Mouse (Mus musculus) hindbrain, embryonic 12.5 days (tissue): Measurements from ENCODE around the gene Rit1. TPM values are rescaled to one million over a fixed set of nuclear protein-coding genes. Genes with fewer than 3 reads are reported as not detected.
"Not testable (repeated sequence)": the region's sequence is repeated elsewhere in the genome, so short reads cannot be mapped to it uniquely, and the experiment has no call there.

ENCODE experiments used
- ATAC-seq: fragments of 200-750 bp; cut with Nextera tagmentation; 2 replicates; pipeline ENCODE4 v1.8.0; 2017; ENCODE audit warnings: moderate TSS enrichment; ENCODE audit not compliant: low FRiP score
- H3K27ac ChIP-seq: fragments of 300-500 bp; sonication (generic); 2 replicates; pipeline ENCODE4 v1.5.1; 2016; ENCODE audit warnings: mild to moderate bottlenecking
- H3K27me3 ChIP-seq: fragments of 300-500 bp; sonication (generic); 2 replicates; pipeline ENCODE4 v1.6.1; 2016; ENCODE audit warnings: mild to moderate bottlenecking
- H3K36me3 ChIP-seq: fragments of 300-500 bp; sonication (generic); 2 replicates; pipeline ENCODE4 v1.6.1; 2016; ENCODE audit warnings: mild to moderate bottlenecking
- H3K4me1 ChIP-seq: fragments of 300-500 bp; sonication (generic); 2 replicates; pipeline ENCODE4 v1.6.1; 2016
- H3K4me2 ChIP-seq: fragments of 300-500 bp; sonication (generic); replicated peaks from 2 replicates; pipeline ENCODE4 v1.6.1; 2016; ENCODE audit warnings: mild to moderate bottlenecking
- H3K4me3 ChIP-seq: fragments of 300-500 bp; sonication (generic); 2 replicates; pipeline ENCODE4 v1.5.1; 2016; ENCODE audit warnings: mild to moderate bottlenecking
- H3K9ac ChIP-seq: fragments of 300-500 bp; sonication (generic); 2 replicates; pipeline ENCODE4 v1.6.1; 2016; ENCODE audit warnings: mild to moderate bottlenecking, moderate library complexity
- H3K9me3 ChIP-seq: fragments of 300-500 bp; sonication (generic); replicated peaks from 2 replicates; pipeline ENCODE4 v1.6.1; 2016; ENCODE audit warnings: mild to moderate bottlenecking
- WGBS: fragments of 180-500 bp; shearing (Covaris S2); methylation state at CpG from one replicate; pipeline ENCODE4 v1.1.7; 2016; 5-methylcytosine and 5-hydroxymethylcytosine counted together
- polyA plus RNA-seq: library from polyadenylated mRNA; unstranded; fragments of >200 nt; fragmentation: Nextera tagmentation; extraction: Ambion mirVana; gene quantifications from 2 replicates; pipeline ENCODE4 v1.2.1, GENCODE M21; 2016

The Rit1 gene
- polyA plus RNA-seq, 1 experiment from 2014 or later, result 47.1 TPM

DNA sequence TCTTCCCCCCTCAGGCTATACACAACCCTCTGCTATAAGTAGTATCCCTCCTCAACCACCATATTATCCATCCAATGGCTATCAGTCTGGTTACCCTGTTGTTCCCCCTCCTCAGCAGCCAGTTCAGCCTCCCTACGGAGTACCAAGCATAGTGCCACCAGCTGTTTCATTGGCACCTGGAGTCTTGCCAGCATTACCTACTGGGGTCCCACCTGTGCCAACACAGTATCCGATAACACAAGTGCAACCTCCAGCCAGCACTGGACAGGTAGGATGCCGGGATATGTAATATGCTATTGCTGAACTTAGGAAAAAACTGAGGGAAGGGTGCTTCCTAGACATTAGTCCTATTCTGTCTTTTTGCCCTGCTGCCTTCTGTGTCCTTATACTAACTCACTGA lies 16.4 kb upstream of the Rit1 start:
- H3K4me1 ChIP-seq, result no peaks in the 10 kb centered on the region
- ATAC-seq, result no peak
- H3K4me3 ChIP-seq, result no peak overlapping the region
- no peaks in the 10 kb centered on the region for H3K9me3 ChIP-seq
- H3K27me3 ChIP-seq, result no peaks in the 10 kb centered on the region
- peaks cover 91% of the 10 kb centered on the region for H3K36me3 ChIP-seq
- no peak overlapping the region for H3K4me2 ChIP-seq
- no peak overlapping the region for H3K27ac ChIP-seq
- WGBS, result 98% methylated on average over 3 of the region's 3 CpGs
- no peak overlapping the region for H3K9ac ChIP-seq

DNA sequence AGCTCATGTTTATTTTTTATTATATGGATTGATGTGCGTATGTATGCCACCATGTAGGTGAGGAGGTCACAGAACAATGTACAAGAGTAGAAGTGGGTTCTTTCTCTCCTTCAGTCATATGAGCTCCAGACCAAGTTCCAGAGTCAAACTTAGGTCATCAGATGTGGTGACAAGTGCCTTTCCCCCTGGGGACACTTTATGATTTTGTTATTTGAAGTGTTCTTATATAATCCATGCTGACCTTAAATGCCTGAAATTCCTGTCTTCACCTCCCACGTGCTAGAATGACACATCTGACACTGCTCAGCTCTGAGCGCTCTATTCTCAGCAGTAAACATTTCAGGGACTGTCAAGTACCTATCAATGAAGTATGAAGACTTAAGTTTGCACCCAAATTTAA lies 15.4 kb upstream of the Rit1 start:
- Histone ChIP-seq H3K36me3 (peaks cover 83% of the 10 kb centered on the region), H3K4me3 (no peak overlapping the region), H3K9ac (no peak overlapping the region), H3K27ac (no peak overlapping the region), H3K9me3 (no peaks in the 10 kb centered on the region), H3K27me3 (no peaks in the 10 kb centered on the region), H3K4me2 (no peak overlapping the region), H3K4me1 (no peaks in the 10 kb centered on the region)
- no peak for ATAC-seq
- 77% methylated on average over 3 of the region's 3 CpGs for WGBS

DNA sequence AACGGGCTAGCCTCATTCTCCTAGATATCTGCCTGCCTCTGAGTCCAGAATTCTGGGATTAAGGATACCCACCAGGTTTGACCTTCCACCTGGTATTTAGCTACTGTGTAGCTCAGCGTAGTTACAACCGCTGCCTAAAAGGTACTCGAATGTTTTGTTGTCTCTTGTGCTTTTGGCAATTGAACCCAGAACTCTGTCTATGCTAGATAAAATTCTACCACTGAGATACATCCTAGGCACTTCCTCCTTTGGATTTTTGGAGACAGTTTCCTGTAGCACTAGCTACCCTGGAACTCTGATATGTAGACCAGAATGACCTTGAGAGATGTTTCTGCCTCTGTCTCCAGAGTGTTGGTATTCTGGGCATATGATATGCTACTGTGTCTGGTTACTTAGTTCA lies 2.9 kb upstream of the Rit1 start:
- Histone ChIP-seq H3K27me3 (no peaks in the 10 kb centered on the region), H3K9me3 (no peaks in the 10 kb centered on the region), H3K27ac (no peak overlapping the region), H3K36me3 (peaks cover 48% of the 10 kb centered on the region), H3K4me2 (no peak overlapping the region), H3K4me3 (no peak overlapping the region), H3K9ac (no peak overlapping the region), H3K4me1 (peaks cover 12% of the 10 kb centered on the region)
- ATAC-seq, result no peak
- WGBS, result 94% methylated on average over 4 of the region's 4 CpGs

- H3K9me3 ChIP-seq, result no peaks in the 10 kb centered on the region
- no peak overlapping the region for H3K4me2 ChIP-seq
- peak overlapping the region; percentile 35; the same call in 1 of the 2 replicates for H3K27ac ChIP-seq
- H3K9ac ChIP-seq, result no peak overlapping the region
- WGBS, result 82% methylated on average over 2 of the region's 2 CpGs
- ATAC-seq, result no peak
- H3K36me3 ChIP-seq, result peaks cover 44% of the 10 kb centered on the region
- no peaks in the 10 kb centered on the region for H3K27me3 ChIP-seq
- no peak overlapping the region for H3K4me3 ChIP-seq
- peaks cover 15% of the 10 kb centered on the region for H3K4me1 ChIP-seq
Observed at GRCm38 (mm10) chr3:88714725-88715124, 1.9 kb upstream of the Rit1 start.

GRCm38 (mm10) chr3:88715716-88716115 lies 922 bp upstream of the Rit1 start:
- H3K9me3 ChIP-seq, ATAC-seq, H3K27ac ChIP-seq, H3K9ac ChIP-seq, H3K4me2 ChIP-seq, H3K27me3 ChIP-seq, H3K4me3 ChIP-seq: not testable (repeated sequence)
- WGBS, result 91% methylated on average over 5 of the region's 5 CpGs
- peaks cover 15% of the 10 kb centered on the region for H3K4me1 ChIP-seq
- peaks cover 44% of the 10 kb centered on the region for H3K36me3 ChIP-seq

DNA sequence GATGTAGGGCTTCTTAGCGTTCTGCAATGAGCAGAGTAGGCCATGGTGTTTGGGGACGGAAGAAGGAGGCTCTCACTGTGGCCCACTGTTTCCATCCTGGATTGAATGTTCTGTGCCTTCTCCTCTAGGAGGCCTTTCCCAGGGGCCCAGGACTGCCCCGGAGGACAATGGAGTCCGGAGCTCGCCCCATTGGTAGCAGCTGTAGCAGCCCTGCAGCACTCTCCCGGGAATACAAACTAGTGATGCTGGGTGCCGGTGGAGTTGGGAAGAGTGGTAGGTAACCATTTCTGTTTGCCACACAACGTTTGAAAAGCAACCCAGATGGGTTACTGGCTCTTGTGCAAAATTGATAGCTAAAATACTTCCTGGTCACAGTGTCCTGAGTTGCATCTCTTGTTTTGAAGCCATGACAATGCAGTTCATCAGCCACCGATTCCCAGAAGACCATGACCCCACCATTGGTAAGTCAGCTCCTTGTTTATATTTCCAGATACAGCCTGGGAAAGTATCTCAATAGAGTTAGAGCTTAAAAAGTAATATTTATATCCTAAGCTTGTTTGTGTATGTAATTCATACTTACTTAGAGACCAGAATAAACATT lies 660 bp downstream of the Rit1 start:
- Histone ChIP-seq H3K4me1 (peaks cover 15% of the 10 kb centered on the region), H3K4me3 (peak overlapping the region; percentile 78), H3K9me3 (no peaks in the 10 kb centered on the region), H3K27ac (peak overlapping the region; percentile 64; the same call in 1 of the 2 replicates), H3K36me3 (peaks cover 45% of the 10 kb centered on the region), H3K4me2 (peak overlapping the region; percentile 84), H3K9ac (peak overlapping the region; percentile 79), H3K27me3 (no peaks in the 10 kb centered on the region)
- 8% methylated on average over 9 of the region's 9 CpGs for WGBS
- peak; percentile 77 for ATAC-seq

DNA sequence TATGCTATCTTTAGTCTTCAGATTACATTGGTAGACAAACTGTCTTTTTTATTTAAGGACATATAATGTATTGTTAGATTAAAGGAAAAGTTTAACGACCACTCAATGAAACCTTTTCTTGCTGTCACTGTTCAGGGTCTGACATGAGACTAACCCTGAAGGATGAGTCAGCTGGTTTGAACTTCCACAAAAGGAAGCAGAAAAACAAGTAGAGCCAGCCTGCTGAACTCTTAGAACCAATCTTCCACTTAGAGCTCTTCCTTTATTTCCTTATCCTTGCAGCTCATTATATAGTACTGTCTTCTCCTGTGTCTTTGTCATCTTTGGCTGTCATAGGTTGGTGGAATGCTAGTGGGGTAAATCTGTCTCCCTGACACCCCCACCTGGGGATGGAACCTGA lies 1.2 kb downstream of the Rit1 start:
- H3K9ac ChIP-seq, result no peak overlapping the region
- peak overlapping the region; percentile 84 for H3K4me2 ChIP-seq
- H3K27me3 ChIP-seq, result no peaks in the 10 kb centered on the region

DNA sequence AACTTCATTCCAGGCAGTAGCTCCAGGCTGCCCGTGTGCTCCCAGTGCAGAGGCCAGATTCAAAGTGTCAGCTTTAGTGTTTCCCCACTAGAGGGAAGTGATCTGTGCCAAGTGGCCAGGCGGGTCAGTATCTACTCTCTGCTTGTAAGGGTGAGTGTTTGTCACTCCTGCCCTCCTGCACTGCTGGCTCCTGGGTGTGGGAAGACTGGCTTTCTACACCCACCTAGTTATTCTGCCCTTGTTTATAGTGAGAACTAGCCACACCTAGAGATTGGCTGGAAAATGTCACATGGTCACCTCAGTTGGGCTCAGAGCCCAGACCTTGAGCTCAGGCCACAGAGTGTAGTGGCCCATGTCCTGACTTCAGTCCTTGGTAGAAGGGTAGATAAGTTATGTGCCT lies 2.5 kb downstream of the Rit1 start:
- 79% methylated on average over 2 of the region's 2 CpGs for WGBS
- ATAC-seq, result no peak
- Histone ChIP-seq H3K36me3 (peaks cover 40% of the 10 kb centered on the region), H3K4me3 (no peak overlapping the region), H3K27ac (no peak overlapping the region), H3K9ac (no peak overlapping the region), H3K4me2 (0 out of 2 replicates have a peak overlapping the region, but pooled peaks have one; percentile 11), H3K4me1 (peaks cover 15% of the 10 kb centered on the region), H3K27me3 (no peaks in the 10 kb centered on the region), H3K9me3 (peaks cover 4% of the 10 kb centered on the region)

More for the DNA sequence above, 1.2 kb downstream of the Rit1 start:
- 93% methylated on average over 1 of the region's 1 CpGs for WGBS
- peaks cover 15% of the 10 kb centered on the region for H3K4me1 ChIP-seq
- H3K4me3 ChIP-seq, result peak overlapping the region; percentile 14
- peaks cover 41% of the 10 kb centered on the region for H3K36me3 ChIP-seq
- no peaks in the 10 kb centered on the region for H3K9me3 ChIP-seq
- ATAC-seq, result no peak
- no peak overlapping the region for H3K27ac ChIP-seq

GRCm38 (mm10) chr3:88736556-88736955 lies 19.9 kb downstream of the Rit1 start:
- Histone ChIP-seq H3K4me3 (no peak overlapping the region), H3K4me1 (no peaks in the 10 kb centered on the region), H3K4me2 (no peak overlapping the region), H3K27ac (no peak overlapping the region), H3K9me3 (no peaks in the 10 kb centered on the region; the same call in 1 of the 2 replicates), H3K27me3 (no peaks in the 10 kb centered on the region), H3K36me3 (peaks cover 26% of the 10 kb centered on the region), H3K9ac (no peak overlapping the region)
- no peak for ATAC-seq
- 90% methylated on average over 2 of the region's 2 CpGs for WGBS

- ATAC-seq, result no peak
Observed at GRCm38 (mm10) chr3:88738641-88739040, 22.0 kb downstream of the Rit1 start.

GRCm38 (mm10) chr3:88740147-88740546 lies 23.5 kb downstream of the Rit1 start:
- H3K36me3 ChIP-seq, result peaks cover 37% of the 10 kb centered on the region
- H3K27ac ChIP-seq, result no peak overlapping the region
- ATAC-seq, result no peak
- H3K4me1 ChIP-seq, result no peaks in the 10 kb centered on the region
- H3K9ac ChIP-seq, result no peak overlapping the region
- H3K4me2 ChIP-seq, result no peak overlapping the region
- H3K27me3 ChIP-seq, result no peaks in the 10 kb centered on the region
- 96% methylated on average over 3 of the region's 3 CpGs for WGBS
- no peak overlapping the region for H3K4me3 ChIP-seq
- H3K9me3 ChIP-seq, result no peaks in the 10 kb centered on the region; the same call in 1 of the 2 replicates

More at GRCm38 (mm10) chr3:88738641-88739040, 22.0 kb downstream of the Rit1 start:
- Histone ChIP-seq H3K36me3 (peaks cover 24% of the 10 kb centered on the region), H3K4me2 (no peak overlapping the region), H3K4me1 (no peaks in the 10 kb centered on the region), H3K4me3 (no peak overlapping the region), H3K9me3 (no peaks in the 10 kb centered on the region; the same call in 1 of the 2 replicates), H3K27ac (no peak overlapping the region), H3K27me3 (no peaks in the 10 kb centered on the region), H3K9ac (no peak overlapping the region)
- 46% methylated on average over 3 of the region's 3 CpGs for WGBS

- Histone ChIP-seq H3K4me3 (no peak overlapping the region), H3K36me3 (peaks cover 80% of the 10 kb centered on the region), H3K4me2 (no peak overlapping the region), H3K27me3 (no peaks in the 10 kb centered on the region), H3K27ac (no peak overlapping the region), H3K4me1 (no peaks in the 10 kb centered on the region), H3K9ac (no peak overlapping the region), H3K9me3 (peaks cover 25% of the 10 kb centered on the region)
- 91% methylated on average over 9 of the region's 9 CpGs for WGBS
- no peak for ATAC-seq
Observed at GRCm38 (mm10) chr3:88745534-88745933, 28.9 kb downstream of the Rit1 start.
